Mouse (Mus musculus) embryonic facial prominence, embryonic 14.5 days (tissue): ENCODE measurements at regions not wholly inside any gene's neighbourhood (a gene's known extent, or its start where the extent isn't known, plus 50 kb on each side); places are given as distances from the start of the nearest gene placed in this dataset.

Experiments
- ATAC-seq: fragments of 200-750 bp; cut with Nextera tagmentation; 2 replicates; pipeline ENCODE4 v1.8.0; 2017; ENCODE audit warnings: low read depth, moderate number of reproducible peaks, moderate TSS enrichment
- DNase-seq: peaks from one replicate; pipeline ENCODE4 v3.0.0-alpha.2; 2015; ENCODE audit warnings: low spot score
- H3K27ac ChIP-seq: fragments of 300-500 bp; sonication (generic); replicated peaks from 2 replicates; pipeline ENCODE4 v1.5.1; 2014; ENCODE audit warnings: low read depth, mild to moderate bottlenecking, low read length, moderate library complexity
- H3K27me3 ChIP-seq: fragments of 300-500 bp; sonication (generic); replicated peaks from 2 replicates; pipeline ENCODE4 v1.6.1; 2014; ENCODE audit warnings: low read length; ENCODE audit not compliant: control insufficient read depth, insufficient read depth
- H3K36me3 ChIP-seq: fragments of 300-500 bp; sonication (generic); 2 replicates; pipeline ENCODE4 v1.6.1; 2014; ENCODE audit warnings: low read length, mixed read lengths; ENCODE audit not compliant: control insufficient read depth, insufficient read depth
- H3K4me1 ChIP-seq: fragments of 300-500 bp; sonication (generic); 2 replicates; pipeline ENCODE4 v1.6.1; 2014; ENCODE audit warnings: antibody characterized with exemption, low read length; ENCODE audit not compliant: control insufficient read depth, insufficient read depth
- H3K4me2 ChIP-seq: fragments of 300-500 bp; sonication (generic); 2 replicates; pipeline ENCODE4 v1.6.1; 2014; ENCODE audit warnings: low read depth, mild to moderate bottlenecking, low read length, moderate library complexity, mixed read lengths
- H3K4me3 ChIP-seq: fragments of 300-500 bp; sonication (generic); 2 replicates; pipeline ENCODE4 v1.5.1; 2014; ENCODE audit warnings: low read depth, mild to moderate bottlenecking, low read length
- H3K9ac ChIP-seq: fragments of 300-500 bp; sonication (generic); 2 replicates; pipeline ENCODE4 v1.6.1; 2014; ENCODE audit warnings: low read depth, mild to moderate bottlenecking, low read length, moderate library complexity, mixed read lengths
- H3K9me3 ChIP-seq: fragments of 300-500 bp; sonication (generic); 2 replicates; pipeline ENCODE4 v1.6.1; 2016; ENCODE audit warnings: low read length; ENCODE audit not compliant: control insufficient read depth
- WGBS: fragments of 180-500 bp; shearing (Covaris S2); extraction: QIAGEN DNeasy Blood & Tissue Kit; methylation state at CpG from one replicate; pipeline ENCODE4 v1.1.7; 2014; 5-methylcytosine and 5-hydroxymethylcytosine counted together

DNA sequence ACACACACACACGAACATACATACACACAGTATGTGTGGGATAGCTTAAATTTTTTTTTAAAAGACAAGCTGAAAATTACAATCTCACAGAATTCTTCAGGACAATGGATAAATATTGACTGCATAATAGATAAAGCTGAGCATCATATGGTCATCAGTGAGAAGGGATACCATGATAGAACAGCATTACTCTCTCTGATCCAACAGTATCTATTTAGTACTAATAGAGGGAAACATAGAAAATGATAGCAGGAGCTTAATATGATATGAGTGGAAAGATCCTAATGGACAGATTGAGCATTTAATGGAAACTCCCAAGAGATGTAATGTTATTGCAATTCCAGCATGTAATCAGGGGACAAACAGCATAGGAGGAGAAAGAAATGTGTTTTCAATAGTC lies 51.8 kb upstream of the Mycbp2 start:
- Histone ChIP-seq H3K9ac (no peak overlapping the region), H3K27ac (no peak overlapping the region), H3K4me1 (no peaks in the 10 kb centered on the region), H3K4me3 (no peak overlapping the region), H3K36me3 (no peaks in the 10 kb centered on the region), H3K27me3 (no peaks in the 10 kb centered on the region), H3K4me2 (no peak overlapping the region), H3K9me3 (no peaks in the 10 kb centered on the region)
- ATAC-seq: no peak
- WGBS: 73% methylated on average over 1 of the region's 1 CpGs
- no peak for DNase-seq
